Mouse (Mus musculus): ENCODE measurements around the gene Slc52a3. TPM values are rescaled to one million over a fixed set of nuclear protein-coding genes. Genes with fewer than 3 reads are reported as not detected.

The Slc52a3 gene
- polyA plus RNA-seq, 1 experiment from 2014 or later: 16.3 TPM

DNA sequence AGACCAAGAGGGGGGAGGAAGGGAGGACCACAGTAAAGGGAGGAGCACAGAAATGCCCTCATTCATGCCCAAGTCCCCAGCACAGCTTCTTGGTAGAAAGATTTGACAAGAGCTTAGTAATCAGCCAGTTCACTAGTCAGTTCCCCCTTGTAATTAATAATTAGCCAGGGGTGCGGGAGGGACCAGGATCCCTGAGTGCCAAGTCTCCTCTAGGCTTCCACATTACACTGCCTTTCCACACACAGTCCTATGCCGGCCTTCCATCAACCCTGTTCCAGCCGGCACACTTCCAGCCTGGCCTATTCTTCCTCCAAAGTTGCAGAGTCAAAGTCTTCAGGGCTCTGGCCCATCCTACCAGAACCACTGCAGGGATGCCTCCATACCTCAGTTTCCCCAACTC is 20.2 kb upstream of the Slc52a3 start:
- H3K4me1 ChIP-seq: peaks cover 86% of the 10 kb centered on the region
- peaks cover 20% of the 10 kb centered on the region for H3K27me3 ChIP-seq
- H3K4me3 ChIP-seq (replicated peaks): no peak overlapping the region
- ATAC-seq (replicated peaks; ENCODE audit: low FRiP score): no peak; the same call in 1 of the 2 replicates
- H3K27ac ChIP-seq: peak overlapping the region; percentile 78
- no peak overlapping the region for H3K9ac ChIP-seq
- no peaks in the 10 kb centered on the region for H3K9me3 ChIP-seq (replicated peaks)
- H3K36me3 ChIP-seq: no peaks in the 10 kb centered on the region
- 63% methylated on average over 3 of the region's 3 CpGs for WGBS
- H3K4me2 ChIP-seq: 0 out of 2 replicates have a peak overlapping the region, but pooled peaks have one; percentile 3

DNA sequence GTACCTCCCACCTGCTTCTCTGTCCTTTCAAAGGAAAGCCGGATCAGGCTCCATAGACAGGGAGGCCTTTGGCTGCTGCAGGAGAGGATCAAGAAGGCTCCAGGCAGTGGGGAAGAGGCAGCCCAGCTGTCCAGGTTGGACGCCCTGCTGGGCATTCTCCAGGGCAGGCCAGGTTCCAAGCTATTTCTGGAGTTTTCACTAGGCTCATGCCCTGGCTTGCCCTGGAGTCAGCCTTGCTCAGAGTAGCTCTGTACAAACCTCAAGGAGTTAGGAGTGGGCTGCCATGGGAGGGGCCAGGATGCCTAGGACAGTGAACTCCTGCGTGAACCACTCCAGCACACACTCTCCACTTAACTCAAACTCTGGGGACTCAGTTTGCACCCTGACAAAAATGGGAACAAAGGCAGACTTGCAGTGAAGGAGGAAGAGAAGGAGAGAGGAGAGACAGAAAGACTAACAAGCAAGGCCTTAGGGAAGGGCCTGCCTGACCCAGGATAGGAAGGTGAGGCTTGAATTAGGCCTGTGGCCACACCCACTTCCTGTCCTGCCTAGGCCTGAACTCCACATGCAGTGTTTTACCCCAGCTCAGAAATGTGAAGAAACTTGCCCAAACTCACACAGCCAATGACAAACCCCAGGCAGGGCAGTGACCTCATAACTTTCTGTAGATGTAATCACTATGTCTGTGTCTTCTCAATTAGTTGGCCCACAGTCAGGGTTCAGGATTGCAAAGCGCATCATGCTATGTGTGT is 18.4 kb upstream of the Slc52a3 start:
- H3K27me3 ChIP-seq: peaks cover 16% of the 10 kb centered on the region
- H3K36me3 ChIP-seq: no peaks in the 10 kb centered on the region
- peak overlapping the region; percentile 80 for H3K4me2 ChIP-seq
- no peaks in the 10 kb centered on the region for H3K9me3 ChIP-seq (replicated peaks)
- no peak overlapping the region for H3K9ac ChIP-seq
- H3K4me1 ChIP-seq: peaks cover 68% of the 10 kb centered on the region
- no peak for ATAC-seq (replicated peaks; ENCODE audit: low FRiP score)
- H3K4me3 ChIP-seq (replicated peaks): no peak overlapping the region
- H3K27ac ChIP-seq: peak overlapping the region; percentile 30; the same call in 1 of the 2 replicates
- WGBS: 80% methylated on average over 4 of the region's 4 CpGs

DNA sequence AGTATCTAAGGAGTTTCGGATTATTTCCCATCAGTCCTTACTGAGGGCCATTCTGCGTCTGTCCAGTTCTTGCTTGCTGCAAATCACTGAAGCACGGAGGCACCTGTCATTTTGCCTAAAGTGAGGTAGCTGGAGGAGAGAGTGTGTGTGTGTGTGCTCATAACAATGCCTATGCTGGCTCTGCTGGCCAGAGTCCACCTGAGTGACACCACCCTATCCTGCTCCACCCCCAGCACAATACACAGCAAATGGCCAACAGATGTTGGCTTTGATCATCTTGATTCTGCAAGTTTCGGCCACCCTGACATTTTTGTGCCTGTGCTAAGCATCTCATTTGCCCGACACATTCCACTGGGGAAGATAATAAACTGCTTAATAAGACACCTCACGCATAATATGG is 17.8 kb upstream of the Slc52a3 start:
- H3K36me3 ChIP-seq: no peaks in the 10 kb centered on the region
- WGBS: 65% methylated on average over 6 of the region's 6 CpGs
- H3K9me3 ChIP-seq (replicated peaks): no peaks in the 10 kb centered on the region
- peak overlapping the region; percentile 33; the same call in 1 of the 2 replicates for H3K27ac ChIP-seq
- peaks cover 62% of the 10 kb centered on the region for H3K4me1 ChIP-seq
- H3K4me3 ChIP-seq (replicated peaks): 0 out of 2 replicates have a peak overlapping the region, but pooled peaks have one; percentile 81
- H3K9ac ChIP-seq: no peak overlapping the region
- peaks cover 12% of the 10 kb centered on the region for H3K27me3 ChIP-seq
- no peak for ATAC-seq (replicated peaks; ENCODE audit: low FRiP score)
- H3K4me2 ChIP-seq: peak overlapping the region; percentile 80

DNA sequence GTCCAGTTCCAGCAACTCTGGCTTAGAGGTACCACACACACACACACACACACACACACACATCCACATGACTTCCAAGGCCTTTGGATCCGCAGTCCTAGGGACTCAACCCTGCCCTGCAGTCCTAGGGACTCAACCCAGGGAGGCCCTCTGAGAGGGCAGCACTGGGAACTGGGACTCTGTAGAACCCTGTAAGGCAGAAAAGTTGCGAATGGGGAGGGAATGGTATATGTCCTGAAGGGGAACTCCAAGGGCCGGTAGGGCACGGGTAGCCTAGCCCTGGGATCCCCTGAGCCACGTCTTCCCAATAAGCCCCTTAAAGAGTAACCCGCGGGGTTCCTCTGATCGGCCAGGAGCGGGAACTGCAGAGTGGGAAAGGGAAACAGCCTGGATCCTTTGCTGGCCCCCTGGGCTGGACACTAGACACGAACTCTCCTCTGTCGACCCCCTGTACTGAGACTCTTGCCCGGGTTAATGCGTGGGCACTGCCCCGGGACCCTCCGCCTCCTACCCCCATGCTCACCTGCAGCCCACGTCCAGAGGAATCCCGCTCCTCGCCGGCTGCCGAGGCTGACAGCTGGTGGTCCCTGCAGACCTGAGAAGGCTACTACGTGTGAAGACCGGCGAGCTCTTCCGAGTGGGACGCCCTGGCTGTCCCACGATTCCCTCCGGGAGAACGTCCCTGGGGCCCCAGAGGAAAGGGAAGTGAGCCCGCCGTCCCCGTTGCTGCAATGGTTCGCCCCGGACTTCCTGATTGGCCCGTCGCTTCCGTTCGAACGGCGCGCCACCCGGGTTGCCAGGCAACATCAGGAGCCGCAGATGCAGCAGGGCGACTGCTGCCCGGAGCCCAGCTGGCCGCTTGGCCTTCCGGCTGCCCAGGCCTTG is 16.6 kb upstream of the Slc52a3 start, which contains the start of gene Fam110a:
Gene Fam110a (minus strand): TSS at position 750 of the 885 bp plus-strand sequence.
- Histone ChIP-seq H3K4me2 (peak within 1 kb of the TSS; percentile 80), H3K9ac (peak within 1 kb of the TSS; percentile 87), H3K4me1 (peaks cover 55% of the 10 kb centered on the region), H3K36me3 (no peaks in the 10 kb centered on the region), H3K9me3 (replicated peaks) (no peaks in the 10 kb centered on the region), H3K27ac (peak within 1 kb of the TSS; percentile 82), H3K27me3 (peaks cover 2% of the 10 kb centered on the region; the same call in 1 of the 2 replicates), H3K4me3 (replicated peaks) (peak within 1 kb of the TSS; percentile 81)
- WGBS: under 1% methylated on average over 46 of the region's 46 CpGs
- ATAC-seq (replicated peaks; ENCODE audit: low FRiP score): peak; percentile 84

DNA sequence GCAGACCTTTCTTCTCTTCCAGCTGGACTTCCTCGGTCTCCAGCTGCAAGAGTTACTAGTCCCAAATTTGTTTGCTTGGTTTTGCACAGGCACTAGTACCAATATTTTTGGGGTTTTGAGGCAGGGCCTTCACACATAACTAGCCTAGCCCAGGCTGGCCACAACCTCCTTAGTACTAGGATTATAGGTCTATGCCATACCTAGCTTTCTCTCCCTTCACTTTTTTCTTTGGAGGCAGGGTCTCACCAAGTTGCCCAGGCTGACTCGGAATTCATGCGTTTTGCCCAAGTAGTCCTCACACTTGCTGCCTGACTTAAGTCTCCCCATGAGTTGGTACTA is 16.0 kb upstream of the Slc52a3 start:
- peak overlapping the region; percentile 82 for H3K27ac ChIP-seq
- no peaks in the 10 kb centered on the region for H3K36me3 ChIP-seq
- peak overlapping the region; percentile 87 for H3K9ac ChIP-seq
- H3K4me1 ChIP-seq: peaks cover 58% of the 10 kb centered on the region
- peak overlapping the region; percentile 80 for H3K4me2 ChIP-seq
- ATAC-seq (replicated peaks; ENCODE audit: low FRiP score): no peak; the same call in 1 of the 2 replicates
- no peaks in the 10 kb centered on the region for H3K27me3 ChIP-seq
- WGBS: 40% methylated on average over 3 of the region's 3 CpGs
- H3K4me3 ChIP-seq (replicated peaks): peak overlapping the region; percentile 81
- H3K9me3 ChIP-seq (replicated peaks): no peaks in the 10 kb centered on the region

DNA sequence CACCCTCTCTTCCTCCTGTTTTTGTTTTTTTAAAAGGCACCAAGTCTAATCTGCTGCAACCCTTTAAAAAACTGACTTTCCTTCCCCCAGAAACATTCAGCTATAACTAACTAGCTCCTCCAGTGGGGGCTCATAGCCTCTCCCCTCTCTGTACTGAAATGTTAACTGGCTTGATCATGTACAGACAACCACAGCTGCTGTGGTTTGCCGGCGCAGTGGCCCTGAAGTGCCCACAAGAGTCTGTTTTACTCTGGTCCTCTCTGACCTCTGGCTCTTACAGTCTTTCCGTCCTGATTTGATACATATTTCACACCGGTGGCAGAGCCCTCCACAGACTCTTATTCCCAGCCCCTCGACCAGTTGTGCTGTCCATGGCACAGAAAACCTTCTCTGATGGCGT is 15.0 kb upstream of the Slc52a3 start:
- H3K36me3 ChIP-seq: no peaks in the 10 kb centered on the region
- H3K9me3 ChIP-seq (replicated peaks): no peaks in the 10 kb centered on the region
- WGBS: 78% methylated on average over 6 of the region's 6 CpGs
- H3K27me3 ChIP-seq: no peaks in the 10 kb centered on the region
- H3K4me2 ChIP-seq: no peak overlapping the region
- no peak overlapping the region for H3K4me3 ChIP-seq (replicated peaks)
- no peak overlapping the region for H3K27ac ChIP-seq
- peaks cover 59% of the 10 kb centered on the region for H3K4me1 ChIP-seq
- no peak overlapping the region for H3K9ac ChIP-seq
- no peak for ATAC-seq (replicated peaks; ENCODE audit: low FRiP score)

DNA sequence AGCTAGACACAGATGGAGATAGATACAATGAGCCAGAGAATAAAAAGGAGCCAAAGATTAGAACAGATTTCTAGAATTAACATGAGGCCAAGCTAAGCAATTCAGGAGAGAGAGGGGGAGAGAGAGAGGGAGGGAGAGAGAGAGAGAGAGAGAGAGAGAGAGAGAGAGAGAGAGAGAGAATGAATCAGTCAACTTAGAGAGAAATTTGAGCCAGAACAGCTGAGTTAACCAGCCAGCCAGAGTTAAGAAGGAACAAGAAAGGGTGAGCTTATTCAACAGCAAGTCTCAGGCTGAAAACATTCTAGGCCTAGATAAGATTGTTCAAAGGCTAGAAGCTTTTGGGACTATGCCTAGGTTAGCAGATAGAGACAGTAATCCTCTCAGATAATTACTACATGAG is 13.8 kb upstream of the Slc52a3 start:
- no peak for ATAC-seq (replicated peaks; ENCODE audit: low FRiP score)
- no peaks in the 10 kb centered on the region for H3K36me3 ChIP-seq
- H3K27me3 ChIP-seq: no peaks in the 10 kb centered on the region
- H3K27ac ChIP-seq: no peak overlapping the region
- no peak overlapping the region for H3K9ac ChIP-seq
- H3K4me1 ChIP-seq: peaks cover 49% of the 10 kb centered on the region
- no peak overlapping the region for H3K4me2 ChIP-seq
- H3K9me3 ChIP-seq (replicated peaks): no peaks in the 10 kb centered on the region
- H3K4me3 ChIP-seq (replicated peaks): no peak overlapping the region

DNA sequence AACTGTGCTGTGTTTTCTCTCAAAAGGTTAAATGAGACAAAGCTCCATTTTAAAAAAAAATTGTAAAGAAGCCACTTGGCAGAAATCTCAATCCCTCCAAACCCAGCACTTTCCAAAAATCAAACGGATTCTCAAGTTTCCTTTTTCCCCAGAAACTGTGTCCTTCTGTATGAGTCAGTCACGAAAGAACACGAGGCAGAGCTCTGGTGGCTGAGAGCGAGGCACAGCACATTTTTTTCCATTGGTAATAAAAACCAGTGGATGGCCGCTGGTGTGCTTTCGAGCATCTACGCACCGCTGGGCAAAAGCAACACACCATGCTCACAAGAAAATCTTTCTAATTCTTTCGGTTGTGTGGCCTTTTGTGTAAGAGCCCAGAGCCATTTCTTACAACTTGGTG is 12.3 kb upstream of the Slc52a3 start:
- peak overlapping the region; percentile 34; the same call in 1 of the 2 replicates for H3K27ac ChIP-seq
- H3K27me3 ChIP-seq: no peaks in the 10 kb centered on the region
- H3K4me2 ChIP-seq: no peak overlapping the region
- no peaks in the 10 kb centered on the region for H3K36me3 ChIP-seq
- H3K9me3 ChIP-seq (replicated peaks): no peaks in the 10 kb centered on the region
- 39% methylated on average over 9 of the region's 9 CpGs for WGBS
- peaks cover 33% of the 10 kb centered on the region for H3K4me1 ChIP-seq
- no peak for ATAC-seq (replicated peaks; ENCODE audit: low FRiP score)
- no peak overlapping the region for H3K9ac ChIP-seq
- no peak overlapping the region for H3K4me3 ChIP-seq (replicated peaks)

DNA sequence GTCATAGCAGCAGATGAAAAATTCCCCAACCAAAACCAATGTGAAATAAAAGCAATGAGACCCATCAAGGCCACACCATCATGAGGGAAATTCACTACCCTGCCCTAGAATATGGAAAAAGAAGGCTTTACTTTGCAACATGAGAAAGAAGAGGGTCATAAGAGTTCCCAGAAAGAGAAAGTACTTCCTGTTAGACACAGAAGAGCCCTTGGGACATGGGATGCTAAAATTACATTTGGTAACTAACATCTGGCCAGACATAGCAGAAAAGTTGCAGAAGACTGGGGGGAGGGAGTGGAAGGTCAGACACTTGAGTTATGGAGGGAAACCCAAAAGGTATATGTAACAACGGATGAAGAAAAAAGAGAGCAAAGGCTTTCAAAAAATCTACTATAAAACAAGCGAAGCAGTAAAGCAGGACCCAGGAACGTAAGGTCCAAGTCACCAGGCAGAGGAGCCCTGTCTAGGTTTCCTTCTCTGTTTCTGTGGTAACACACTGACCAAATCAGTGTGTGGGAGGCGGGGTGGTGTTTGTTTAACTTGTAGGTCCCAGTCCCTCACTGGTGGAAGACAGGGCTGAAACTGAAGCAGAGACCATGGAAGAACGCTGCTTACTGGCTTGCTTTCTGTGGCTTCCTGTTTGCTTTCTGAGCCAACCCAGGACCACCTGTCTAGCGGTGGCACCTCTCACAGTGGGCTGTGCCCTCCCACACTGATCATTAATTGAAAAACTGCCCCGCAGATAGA is 10.7 kb upstream of the Slc52a3 start:
- Histone ChIP-seq H3K4me3 (replicated peaks) (no peak overlapping the region), H3K27me3 (no peaks in the 10 kb centered on the region), H3K27ac (peak overlapping the region; percentile 60), H3K36me3 (no peaks in the 10 kb centered on the region), H3K4me2 (0 out of 2 replicates have a peak overlapping the region, but pooled peaks have one; percentile 1), H3K4me1 (peaks cover 21% of the 10 kb centered on the region), H3K9me3 (replicated peaks) (no peaks in the 10 kb centered on the region), H3K9ac (no peak overlapping the region)
- WGBS: 26% methylated on average over 7 of the region's 7 CpGs
- peak; percentile 84 for ATAC-seq (replicated peaks; ENCODE audit: low FRiP score)

DNA sequence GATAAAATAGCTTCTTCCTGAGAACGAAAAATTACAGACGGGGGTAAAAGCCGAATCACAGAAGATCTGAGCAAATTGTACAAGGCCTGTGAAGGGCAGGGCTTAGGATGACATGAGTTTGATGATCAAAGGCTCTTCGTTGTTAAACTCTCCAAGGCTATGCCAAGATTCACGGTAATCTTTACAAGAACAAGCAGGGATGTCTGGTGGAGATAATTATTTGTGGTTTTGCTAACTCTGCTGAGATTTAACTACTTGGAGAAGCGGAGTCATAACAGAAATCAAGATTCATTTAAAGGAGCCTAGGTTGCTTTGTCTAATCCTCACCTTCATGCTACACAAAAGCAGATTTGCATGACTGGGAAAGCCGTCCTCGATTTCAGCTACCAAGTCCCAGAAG is 9.4 kb upstream of the Slc52a3 start:
- 84% methylated on average over 8 of the region's 8 CpGs for WGBS
- H3K27me3 ChIP-seq: no peaks in the 10 kb centered on the region
- no peaks in the 10 kb centered on the region for H3K9me3 ChIP-seq (replicated peaks)
- no peak overlapping the region for H3K4me3 ChIP-seq (replicated peaks)
- no peaks in the 10 kb centered on the region for H3K36me3 ChIP-seq
- H3K4me1 ChIP-seq: peaks cover 28% of the 10 kb centered on the region
- no peak overlapping the region for H3K9ac ChIP-seq
- ATAC-seq (replicated peaks; ENCODE audit: low FRiP score): no peak
- H3K4me2 ChIP-seq: no peak overlapping the region
- no peak overlapping the region for H3K27ac ChIP-seq

DNA sequence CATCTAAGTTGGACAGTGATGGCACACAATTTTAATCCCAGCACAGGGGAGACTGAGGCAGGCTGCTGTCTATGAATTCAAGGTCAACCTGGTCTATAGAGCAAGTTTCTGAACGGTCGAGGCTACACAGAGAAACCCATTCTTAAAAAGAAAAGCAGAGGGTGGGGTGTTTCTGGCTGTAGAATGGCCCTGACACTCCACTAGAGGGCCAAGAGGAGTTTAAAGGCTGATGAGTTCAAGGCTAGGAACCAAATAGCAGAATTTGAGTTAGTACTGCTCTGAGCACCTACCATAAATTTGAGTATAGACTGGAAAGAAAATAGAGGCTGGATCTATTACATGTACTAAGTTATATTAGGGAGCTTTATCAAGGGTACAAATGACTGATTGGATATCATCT is 7.3 kb upstream of the Slc52a3 start:
- no peaks in the 10 kb centered on the region for H3K36me3 ChIP-seq
- no peak overlapping the region for H3K4me3 ChIP-seq (replicated peaks)
- no peak for ATAC-seq (replicated peaks; ENCODE audit: low FRiP score)
- no peak overlapping the region for H3K9ac ChIP-seq
- peaks cover 14% of the 10 kb centered on the region; the same call in 1 of the 2 replicates for H3K27me3 ChIP-seq
- peaks cover 29% of the 10 kb centered on the region for H3K4me1 ChIP-seq
- H3K9me3 ChIP-seq (replicated peaks): no peaks in the 10 kb centered on the region
- H3K27ac ChIP-seq: no peak overlapping the region
- H3K4me2 ChIP-seq: no peak overlapping the region
- WGBS: 69% methylated on average over 2 of the region's 2 CpGs
